Mouse (Mus musculus) ES-Bruce4 (cell line): ENCODE results near the gene Tbl3.

Source experiments
- CTCF ChIP-seq: IDR thresholded peaks from one replicate; pipeline ENCODE4 v1.8.1; 2011; ENCODE audit warnings: low read depth, low read length
- EP300 ChIP-seq: IDR thresholded peaks from 2 replicates; pipeline ENCODE4 v1.6.1; 2011; ENCODE audit warnings: low read depth, low read length; ENCODE audit not compliant: insufficient read depth

GRCm38 (mm10) chr17:24695326-24696010 lies 12.0 kb downstream of the Tbl3 start:
- no peak for TF ChIP-seq EP300
- TF ChIP-seq CTCF, result no peak
